Mouse (Mus musculus): ENCODE measurements around the gene Zfhx3. TPM values are rescaled to one million over a fixed set of nuclear protein-coding genes. Genes with fewer than 3 reads are reported as not detected.

Gene Zfhx3
- total and polyA plus RNA-seq, 3 experiments, result 0.23 to 2.5 TPM; not detected in 1

DNA sequence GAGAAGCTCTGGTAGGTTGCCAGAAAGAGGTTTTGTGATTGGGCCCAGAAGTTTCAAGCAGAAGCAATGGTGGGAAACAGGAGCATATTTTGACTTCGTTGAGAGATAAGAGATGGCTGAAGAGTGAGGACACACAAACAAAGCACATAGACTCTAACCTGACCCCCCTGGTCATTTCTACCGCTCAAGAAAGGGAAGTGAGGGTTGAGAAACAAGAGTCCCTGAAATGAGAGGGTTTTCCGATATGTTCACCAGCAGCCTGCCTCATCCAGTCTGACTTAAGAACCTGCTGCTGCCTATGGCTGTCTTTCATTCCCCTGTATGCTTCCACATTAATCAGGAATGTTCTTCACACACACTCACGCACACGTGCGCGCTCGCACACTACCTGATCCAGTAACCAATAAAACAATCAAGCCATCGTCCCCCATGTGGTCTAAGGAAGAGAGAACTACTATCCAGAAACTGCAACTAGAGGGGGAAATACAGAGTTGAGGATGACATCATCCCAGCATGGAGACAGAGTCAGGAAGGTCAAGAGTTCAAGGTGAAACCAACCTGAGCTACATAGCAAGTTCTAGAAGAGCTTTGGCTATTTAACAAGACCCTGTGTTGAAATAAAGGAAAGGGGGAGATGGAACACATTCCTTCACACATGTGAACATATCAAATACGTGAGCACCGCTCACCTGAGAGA is 649.7 kb downstream of the Zfhx3 start:
- Histone ChIP-seq H3K27ac (ENCODE audit: control insufficient read depth, low read depth, low read length) (no peak overlapping the region), H3K4me1 (ENCODE audit: control insufficient read depth in 1 of 2, insufficient read depth in 2 of 2, low read length in 2 of 2) (peaks cover 4 to 8% of the 10 kb centered on the region in 2 experiments; a peak in 3 of 4 replicates), H3K36me3 (ENCODE audit: control insufficient read depth in 1 of 2, insufficient read depth in 2 of 2, low read length in 2 of 2) (peaks cover 0 to 3% of the 10 kb centered on the region in 2 experiments; a peak in 1 of 4 replicates), H3K4me3 (ENCODE audit: control insufficient read depth in 1 of 2, insufficient read depth in 1 of 2, low read depth in 2 of 2, low read length in 2 of 2) (no peak overlapping the region), H3K79me2 (ENCODE audit: control insufficient read depth, insufficient read depth, low read length, poor library complexity) (no peaks in the 10 kb centered on the region), H3K9me3 (replicated peaks; ENCODE audit: insufficient read depth, low read length) (no peaks in the 10 kb centered on the region), H3K9ac (ENCODE audit: control insufficient read depth, low read depth, low read length, poor library complexity, severe bottlenecking) (no peak overlapping the region), H3K27me3 (ENCODE audit: control insufficient read depth in 1 of 2, insufficient read depth in 2 of 2, low read length in 2 of 2) (no peaks in the 10 kb centered on the region)
- DNase-seq (ENCODE audit: low read depth, low spot score), result peak; percentile 24
- TF ChIP-seq NRF1 (IDR thresholded peaks at IDR 0.05; ENCODE audit: insufficient read depth, low read depth, low read length, poor library complexity, severe bottlenecking) (no peak), POLR2A (IDR thresholded peaks at IDR 0.05; ENCODE audit: control insufficient read depth in 1 of 2, insufficient read depth in 1 of 2, low read depth in 1 of 2, low read length in 2 of 2, poor library complexity in 1 of 2) (no peak), BHLHE40 (IDR thresholded peaks at IDR 0.05; ENCODE audit: borderline replicate concordance, low read depth, low read length) (no peak), POLR2AphosphoS5 (IDR thresholded peaks at IDR 0.05; ENCODE audit: borderline replicate concordance, low read depth, low read length) (no peak), MAX (IDR thresholded peaks at IDR 0.05; ENCODE audit: low read length) (no peak), KAT2A (conservative IDR thresholded peaks at IDR 0.05; ENCODE audit: low read depth, low read length) (no peak)

DNA sequence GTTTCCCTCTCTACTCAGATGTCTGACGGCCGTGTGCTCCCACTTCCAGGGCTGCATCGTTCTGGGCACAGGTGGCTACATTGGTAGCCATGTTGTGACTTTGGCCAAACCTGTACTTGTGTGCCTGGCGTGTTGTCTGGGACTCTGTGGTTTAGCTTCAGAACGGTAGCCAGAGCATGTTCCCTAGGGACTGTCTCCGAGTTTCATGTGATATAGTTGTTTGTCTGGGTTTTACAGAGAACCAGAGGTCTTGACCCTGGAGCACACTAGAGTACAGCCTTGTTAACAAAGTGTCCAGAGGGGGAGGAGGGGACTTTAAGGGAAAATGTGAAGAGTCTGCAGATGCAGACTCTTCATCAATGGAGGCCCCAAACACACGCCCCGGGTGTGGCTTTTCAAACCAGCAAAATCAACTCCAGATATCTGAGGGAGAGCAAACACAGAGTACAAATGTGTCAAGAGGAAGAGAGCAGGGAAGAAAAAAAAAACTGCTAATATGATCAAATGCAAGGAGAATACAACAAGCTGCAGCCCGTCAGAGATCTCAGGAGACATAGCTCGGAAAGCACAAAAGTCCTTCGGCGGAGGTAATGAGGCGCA is 650.6 kb downstream of the Zfhx3 start:
- no peaks in the 10 kb centered on the region for H3K27me3 ChIP-seq (ENCODE audit: control insufficient read depth in 1 of 2, insufficient read depth in 2 of 2, low read length in 2 of 2)
- peaks cover 4 to 8% of the 10 kb centered on the region in 2 experiments; a peak in 3 of 4 replicates for H3K4me1 ChIP-seq (ENCODE audit: control insufficient read depth in 1 of 2, insufficient read depth in 2 of 2, low read length in 2 of 2)
- no peak overlapping the region for H3K4me3 ChIP-seq (ENCODE audit: control insufficient read depth in 1 of 2, insufficient read depth in 1 of 2, low read depth in 2 of 2, low read length in 2 of 2)
- no peaks in the 10 kb centered on the region for H3K79me2 ChIP-seq (ENCODE audit: control insufficient read depth, insufficient read depth, low read length, poor library complexity)
- TF ChIP-seq NELFE (IDR thresholded peaks at IDR 0.05; ENCODE audit: low read depth, low read length), result no peak
- peak; percentile 72 for TF ChIP-seq ZNF384 (IDR thresholded peaks at IDR 0.05; ENCODE audit: low read depth, low read length)
- H3K36me3 ChIP-seq (ENCODE audit: control insufficient read depth in 1 of 2, insufficient read depth in 2 of 2, low read length in 2 of 2), result peaks cover 0 to 3% of the 10 kb centered on the region in 2 experiments; a peak in 1 of 4 replicates
- H3K27ac ChIP-seq (ENCODE audit: control insufficient read depth, low read depth, low read length), result no peak overlapping the region
- DNase-seq (ENCODE audit: low read depth, low spot score), result peak; percentile 15
- no peak overlapping the region for H3K9ac ChIP-seq (ENCODE audit: control insufficient read depth, low read depth, low read length, poor library complexity, severe bottlenecking)
- no peaks in the 10 kb centered on the region for H3K9me3 ChIP-seq (replicated peaks; ENCODE audit: insufficient read depth, low read length)

DNA sequence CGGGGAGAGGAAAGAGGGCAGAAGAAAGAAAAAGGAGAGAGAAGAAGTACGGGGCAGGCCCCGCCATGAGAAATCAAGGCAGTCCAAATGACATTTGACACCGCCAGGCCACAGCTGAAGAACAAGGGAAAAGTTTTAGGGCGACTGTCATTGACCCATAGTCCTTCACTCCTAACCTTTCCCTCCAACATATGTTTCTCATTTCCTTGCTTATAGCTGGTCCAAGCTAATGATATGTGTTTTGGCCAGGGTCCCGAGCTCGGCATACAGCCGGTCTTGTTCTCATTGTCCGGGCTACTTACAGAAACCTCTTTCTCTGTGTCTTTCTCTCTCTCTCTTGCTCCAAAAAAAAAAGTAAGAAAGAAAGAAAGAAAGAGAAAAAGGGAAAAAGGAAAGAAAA is 651.4 kb downstream of the Zfhx3 start:
- DNase-seq (ENCODE audit: low read depth, low spot score), result no peak
- peaks cover 0 to 4% of the 10 kb centered on the region in 2 experiments; a peak in 2 of 4 replicates for H3K36me3 ChIP-seq (ENCODE audit: control insufficient read depth in 1 of 2, insufficient read depth in 2 of 2, low read length in 2 of 2)
- H3K9ac ChIP-seq (ENCODE audit: control insufficient read depth, low read depth, low read length, poor library complexity, severe bottlenecking), result no peak overlapping the region
- H3K4me1 ChIP-seq (ENCODE audit: control insufficient read depth in 1 of 2, insufficient read depth in 2 of 2, low read length in 2 of 2), result peaks cover 4 to 9% of the 10 kb centered on the region in 2 experiments
- H3K27ac ChIP-seq (ENCODE audit: control insufficient read depth, low read depth, low read length), result no peak overlapping the region
- H3K79me2 ChIP-seq (ENCODE audit: control insufficient read depth, insufficient read depth, low read length, poor library complexity), result no peaks in the 10 kb centered on the region
- no peaks in the 10 kb centered on the region for H3K27me3 ChIP-seq (ENCODE audit: control insufficient read depth in 1 of 2, insufficient read depth in 2 of 2, low read length in 2 of 2)
- H3K4me3 ChIP-seq (ENCODE audit: control insufficient read depth in 1 of 2, insufficient read depth in 1 of 2, low read depth in 2 of 2, low read length in 2 of 2), result no peak overlapping the region
- TF ChIP-seq EP300 (IDR thresholded peaks at IDR 0.05; ENCODE audit: low read depth in 1 of 2, low read length in 2 of 2) (no peak), SIN3A (IDR thresholded peaks at IDR 0.05; ENCODE audit: low read length) (no peak), POLR2AphosphoS2 (IDR thresholded peaks at IDR 0.05; ENCODE audit: low read length) (no peak), HCFC1 (IDR thresholded peaks at IDR 0.05; ENCODE audit: low read depth, low read length) (no peak), TCF12 (IDR thresholded peaks at IDR 0.05; ENCODE audit: low read depth, low read length) (no peak), ZC3H11A (IDR thresholded peaks at IDR 0.05; ENCODE audit: low read depth, low read length) (no peak)
- no peaks in the 10 kb centered on the region for H3K9me3 ChIP-seq (replicated peaks; ENCODE audit: insufficient read depth, low read length)

Data from MEL (cell line).